Mouse (Mus musculus) hindbrain, embryonic 14.5 days (tissue): ENCODE measurements at regions not wholly inside any gene's neighbourhood (a gene's known extent, or its start where the extent isn't known, plus 50 kb on each side); places are given as distances from the start of the nearest gene placed in this dataset.

ENCODE experiments used
- ATAC-seq: fragments of 200-750 bp; cut with Nextera tagmentation; 2 replicates; pipeline ENCODE4 v1.8.0; 2017; ENCODE audit warnings: moderate number of reproducible peaks, mild to moderate bottlenecking, moderate TSS enrichment, moderate library complexity; ENCODE audit not compliant: low FRiP score
- DNase-seq: peaks from one replicate; pipeline ENCODE4 v3.0.0-alpha.2; 2015; ENCODE audit warnings: low spot score
- H3K27ac ChIP-seq: fragments of 300-500 bp; sonication (generic); 2 replicates; pipeline ENCODE4 v1.5.1; 2014; ENCODE audit warnings: mild to moderate bottlenecking, moderate library complexity
- H3K27me3 ChIP-seq: fragments of 300-500 bp; sonication (generic); 2 replicates; pipeline ENCODE4 v1.6.1; 2014; ENCODE audit warnings: mild to moderate bottlenecking, low read length, mixed read lengths; ENCODE audit not compliant: control insufficient read depth, insufficient read depth
- H3K36me3 ChIP-seq: fragments of 300-500 bp; sonication (generic); replicated peaks from 2 replicates; pipeline ENCODE4 v1.6.1; 2014; ENCODE audit not compliant: control insufficient read depth, insufficient read depth
- H3K4me1 ChIP-seq: fragments of 300-500 bp; sonication (generic); replicated peaks from 2 replicates; pipeline ENCODE4 v1.6.1; 2014; ENCODE audit warnings: antibody characterized with exemption, low read length, mixed read lengths; ENCODE audit not compliant: control insufficient read depth, insufficient read depth
- H3K4me2 ChIP-seq: fragments of 300-500 bp; sonication (generic); replicated peaks from 2 replicates; pipeline ENCODE4 v1.6.1; 2014; ENCODE audit warnings: mild to moderate bottlenecking, moderate library complexity
- H3K4me3 ChIP-seq: fragments of 300-500 bp; sonication (generic); replicated peaks from 2 replicates; pipeline ENCODE4 v1.5.1; 2014; ENCODE audit warnings: mild to moderate bottlenecking, low read length
- H3K9ac ChIP-seq: fragments of 300-500 bp; sonication (generic); 2 replicates; pipeline ENCODE4 v1.6.1; 2014
- H3K9me3 ChIP-seq: fragments of 300-500 bp; sonication (generic); 2 replicates; pipeline ENCODE4 v1.6.1; 2016; ENCODE audit warnings: low read length; ENCODE audit not compliant: control insufficient read depth
- WGBS: fragments of 180-500 bp; shearing (Covaris S2); extraction: QIAGEN DNeasy Blood & Tissue Kit; methylation state at CpG from one replicate; pipeline ENCODE4 v1.1.7; 2014; 5-methylcytosine and 5-hydroxymethylcytosine counted together

GRCm38 (mm10) chr2:115398550-115398949, 183.0 kb upstream of the BC052040 start:
- Histone ChIP-seq H3K36me3 (no peaks in the 10 kb centered on the region), H3K4me3 (no peak overlapping the region), H3K9me3 (no peaks in the 10 kb centered on the region), H3K27ac (no peak overlapping the region), H3K4me1 (no peaks in the 10 kb centered on the region), H3K27me3 (no peaks in the 10 kb centered on the region), H3K9ac (no peak overlapping the region), H3K4me2 (no peak overlapping the region)
- WGBS = 81% methylated on average over 4 of the region's 4 CpGs
- no peak for ATAC-seq
- DNase-seq = no peak

GRCm38 (mm10) chr2:115399107-115399740, 182.3 kb upstream of the BC052040 start:
- Histone ChIP-seq H3K27me3 (no peaks in the 10 kb centered on the region), H3K4me2 (no peak overlapping the region), H3K4me3 (no peak overlapping the region), H3K4me1 (no peaks in the 10 kb centered on the region), H3K36me3 (no peaks in the 10 kb centered on the region), H3K9ac (no peak overlapping the region), H3K27ac (no peak overlapping the region), H3K9me3 (no peaks in the 10 kb centered on the region)
- 86% methylated on average over 6 of the region's 6 CpGs for WGBS
- DNase-seq = no peak
- no peak for ATAC-seq

GRCm38 (mm10) chr2:115399987-115400550, 181.4 kb upstream of the BC052040 start:
- no peaks in the 10 kb centered on the region for H3K4me1 ChIP-seq
- ATAC-seq = no peak

GRCm38 (mm10) chr2:115402246-115402645, 179.3 kb upstream of the BC052040 start:
- DNase-seq = no peak
- H3K4me2 ChIP-seq = no peak overlapping the region
- WGBS = 68% methylated on average over 2 of the region's 2 CpGs
- no peaks in the 10 kb centered on the region for H3K27me3 ChIP-seq
- H3K36me3 ChIP-seq = no peaks in the 10 kb centered on the region
- no peak overlapping the region for H3K4me3 ChIP-seq
- ATAC-seq = no peak
- no peaks in the 10 kb centered on the region for H3K9me3 ChIP-seq
- no peak overlapping the region for H3K27ac ChIP-seq
- H3K9ac ChIP-seq = no peak overlapping the region
- H3K4me1 ChIP-seq = no peaks in the 10 kb centered on the region

More at GRCm38 (mm10) chr2:115399987-115400550, 181.4 kb upstream of the BC052040 start:
- Histone ChIP-seq H3K27ac (no peak overlapping the region), H3K36me3 (no peaks in the 10 kb centered on the region), H3K27me3 (no peaks in the 10 kb centered on the region), H3K4me2 (no peak overlapping the region), H3K9me3 (no peaks in the 10 kb centered on the region), H3K4me3 (no peak overlapping the region), H3K9ac (no peak overlapping the region)
- 94% methylated on average over 10 of the region's 10 CpGs for WGBS
- DNase-seq = no peak

GRCm38 (mm10) chr2:115432476-115432875, 149.0 kb upstream of the BC052040 start:
- H3K36me3 ChIP-seq = no peaks in the 10 kb centered on the region
- WGBS = 73% methylated on average over 2 of the region's 2 CpGs
- H3K27me3 ChIP-seq = no peaks in the 10 kb centered on the region
- no peaks in the 10 kb centered on the region for H3K4me1 ChIP-seq
- no peak for DNase-seq
- no peaks in the 10 kb centered on the region for H3K9me3 ChIP-seq
- H3K4me2 ChIP-seq = no peak overlapping the region
- ATAC-seq = no peak
- no peak overlapping the region for H3K27ac ChIP-seq
- no peak overlapping the region for H3K4me3 ChIP-seq
- H3K9ac ChIP-seq = no peak overlapping the region

- Histone ChIP-seq H3K4me3 (no peak overlapping the region), H3K36me3 (no peaks in the 10 kb centered on the region), H3K4me1 (no peaks in the 10 kb centered on the region), H3K9ac (no peak overlapping the region), H3K27me3 (no peaks in the 10 kb centered on the region), H3K27ac (no peak overlapping the region), H3K9me3 (no peaks in the 10 kb centered on the region), H3K4me2 (no peak overlapping the region)
- 20% methylated on average over 1 of the region's 1 CpGs for WGBS
- ATAC-seq (no peak), DNase-seq (no peak)
Observed at GRCm38 (mm10) chr2:115441100-115441499, 140.4 kb upstream of the BC052040 start.

GRCm38 (mm10) chr2:115449783-115450483, 131.6 kb upstream of the BC052040 start:
- 92% methylated on average over 6 of the region's 6 CpGs for WGBS
- ATAC-seq = no peak

GRCm38 (mm10) chr2:115455593-115455992, 125.9 kb upstream of the BC052040 start:
- Histone ChIP-seq H3K27ac (no peak overlapping the region), H3K4me1 (peaks cover 7% of the 10 kb centered on the region; the same call in 1 of the 2 replicates), H3K4me2 (no peak overlapping the region), H3K9me3 (no peaks in the 10 kb centered on the region), H3K9ac (no peak overlapping the region), H3K4me3 (no peak overlapping the region), H3K27me3 (no peaks in the 10 kb centered on the region), H3K36me3 (no peaks in the 10 kb centered on the region)
- no peak for ATAC-seq
- 35% methylated on average over 6 of the region's 6 CpGs for WGBS
- no peak for DNase-seq

More at GRCm38 (mm10) chr2:115449783-115450483, 131.6 kb upstream of the BC052040 start:
- Histone ChIP-seq H3K9ac (no peak overlapping the region), H3K4me3 (no peak overlapping the region), H3K9me3 (no peaks in the 10 kb centered on the region), H3K27me3 (no peaks in the 10 kb centered on the region), H3K36me3 (no peaks in the 10 kb centered on the region), H3K27ac (no peak overlapping the region), H3K4me1 (no peaks in the 10 kb centered on the region), H3K4me2 (no peak overlapping the region)
- DNase-seq = no peak

- no peaks in the 10 kb centered on the region for H3K9me3 ChIP-seq
- H3K36me3 ChIP-seq = no peaks in the 10 kb centered on the region
- DNase-seq = no peak
- no peak overlapping the region for H3K27ac ChIP-seq
- H3K4me2 ChIP-seq = no peak overlapping the region
- WGBS = 54% methylated on average over 5 of the region's 5 CpGs
- no peak overlapping the region for H3K4me3 ChIP-seq
- H3K4me1 ChIP-seq = peaks cover 7% of the 10 kb centered on the region; the same call in 1 of the 2 replicates
- ATAC-seq = no peak
- H3K9ac ChIP-seq = no peak overlapping the region
- H3K27me3 ChIP-seq = no peaks in the 10 kb centered on the region
Observed at GRCm38 (mm10) chr2:115456372-115457022, 125.0 kb upstream of the BC052040 start.
